Mouse (Mus musculus) megakaryocyte, embryonic 14.5 days (primary cell): ENCODE measurements around the gene Trip4.

Source experiments
- FLI1 ChIP-seq: IDR thresholded peaks from 2 replicates; pipeline ENCODE4 v1.6.1; 2012; ENCODE audit warnings: low read length, inconsistent platforms, mixed read lengths
- GATA1 ChIP-seq: IDR thresholded peaks from 3 replicates; pipeline ENCODE4 v1.6.1; 2012; ENCODE audit warnings: mixed read lengths, low read length, inconsistent platforms, borderline replicate concordance

DNA sequence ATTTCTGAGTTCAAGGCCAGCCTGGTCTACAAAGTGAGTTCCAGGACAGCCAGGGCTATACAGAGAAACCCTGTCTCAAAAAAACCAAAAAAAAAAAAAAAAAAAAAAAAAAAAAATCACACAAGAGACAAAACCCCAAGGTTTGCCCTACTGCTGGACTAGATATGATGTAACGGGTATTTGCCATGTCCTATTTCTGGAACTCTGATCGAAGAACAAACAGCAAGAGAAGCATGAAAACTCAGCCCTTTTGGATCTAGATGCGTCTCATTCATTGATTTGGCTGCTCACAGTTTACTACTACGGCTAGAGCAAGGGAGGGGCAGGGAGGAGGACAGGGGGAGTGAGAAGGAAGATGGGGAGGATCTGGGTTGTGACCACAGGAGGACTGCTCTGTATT is 86.6 kb downstream of the Trip4 start:
- TF ChIP-seq GATA1 (no peak), FLI1 (no peak)
